Mouse (Mus musculus) ES-E14 (cell line): Measurements from ENCODE around the gene Cend1.
"Not testable (repeated sequence)": the region's sequence is repeated elsewhere in the genome, so short reads cannot be mapped to it uniquely, and the experiment has no call there.

Source experiments
- CHD2 ChIP-seq: IDR thresholded peaks from 2 replicates; pipeline ENCODE4 v1.6.1; 2014; ENCODE audit warnings: mild to moderate bottlenecking, low read depth, low read length, inconsistent platforms
- HCFC1 ChIP-seq: IDR thresholded peaks from 2 replicates; pipeline ENCODE4 v1.6.1; 2012; ENCODE audit warnings: low read length, inconsistent platforms, borderline replicate concordance; ENCODE audit not compliant: insufficient read depth
- ZC3H11A ChIP-seq: IDR thresholded peaks from 2 replicates; pipeline ENCODE4 v1.6.1; 2012; ENCODE audit warnings: low read depth, mild to moderate bottlenecking, inconsistent platforms, low read length, borderline replicate concordance
- ZNF384 ChIP-seq: IDR thresholded peaks from 2 replicates; pipeline ENCODE4 v1.6.1; 2012; ENCODE audit warnings: low read depth, low read length, inconsistent platforms

- not testable (repeated sequence) for TF ChIP-seq CHD2, HCFC1, ZC3H11A
- peak; percentile 92 for TF ChIP-seq ZNF384
Measured at GRCm38 (mm10) chr7:141446374-141446773, 17.1 kb upstream of the Cend1 start.
